ENCODE assay signal across 9 mouse cellular contexts in the genomic region with DNA sequence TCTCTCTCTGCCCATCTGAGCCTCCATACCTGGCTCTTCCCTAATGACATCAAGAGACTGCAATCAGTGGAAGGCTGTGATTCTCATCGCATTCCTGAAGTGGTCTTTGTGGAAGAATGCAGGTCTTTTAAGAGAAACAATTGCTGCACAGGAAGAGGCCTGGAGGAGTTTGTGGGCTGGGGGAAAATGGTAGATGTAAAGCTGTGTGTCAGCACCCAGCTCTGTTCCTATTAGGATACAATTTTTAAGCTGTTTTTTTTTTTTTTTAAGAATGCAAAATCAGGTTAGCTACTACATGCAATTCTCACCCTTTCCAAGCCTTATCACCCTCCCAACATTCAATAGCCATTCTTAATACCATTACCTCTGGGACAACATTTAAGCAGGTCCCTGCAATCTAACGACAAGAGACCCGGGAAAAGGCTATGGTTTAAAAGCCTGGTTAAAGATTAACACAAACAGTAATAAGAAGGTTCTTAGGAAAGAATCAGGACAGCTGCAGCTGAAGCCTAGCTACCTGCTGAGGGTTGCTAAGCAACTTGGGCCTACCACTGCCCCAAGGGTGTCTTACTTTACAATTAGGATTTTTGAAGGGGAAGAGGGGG. TPM values are rescaled to one million over a fixed set of nuclear protein-coding genes. Genes with fewer than 3 reads are reported as not detected.
DNase-seq lines count a peak whose midpoint lies in the region; ATAC-seq lines count a peak whose summit lies in the region.
"Had no signal": no experiment of that assay in that cellular context is flagged by ENCODE, and none has a peak within 500 bp of the region (broad histone marks: within the 10 kb centered on the region; RNA-seq: fewer than 3 reads in every experiment).

No protein-coding gene starts in this region.

- peak; percentile 85 for ATAC-seq in lung, embryonic 16.5 days (ENCODE audit: low read depth)

- no peak for DNase-seq in lung, postnatal 10 days
- DNase-seq in hindbrain, embryonic 10.5 days (ENCODE audit: low spot score), result peak; percentile 38
- DNase-seq in kidney, postnatal 36 days, result peak; percentile 30 to 60
- DNase-seq in retina, postnatal 1 day, result peak; percentile 50
- no peak for DNase-seq in spleen, adult 12 weeks (ENCODE audit: low spot score)
- DNase-seq in ovary, postnatal 10 days (ENCODE audit: low spot score), result no peak
- no peak for DNase-seq in gastrocnemius, postnatal 10 days
- DNase-seq: lung, adult 2 months had no signal

- no peak overlapping the region for H3K4me3 ChIP-seq in lung, embryonic 16.5 days (ENCODE audit: low read length)
- no peak overlapping the region for H3K4me3 ChIP-seq in hindbrain, embryonic 10.5 days

- no peak overlapping the region for H3K4me2 ChIP-seq in lung, embryonic 16.5 days (ENCODE audit: low read depth, low read length)

- H3K9ac ChIP-seq in lung, embryonic 16.5 days (ENCODE audit: low read length), result no peak overlapping the region

- H3K9me3 ChIP-seq in lung, embryonic 16.5 days (ENCODE audit: control insufficient read depth, low read length), result no peaks in the 10 kb centered on the region
- H3K9me3 ChIP-seq in hindbrain, embryonic 10.5 days, result no peaks in the 10 kb centered on the region

- H3K36me3 ChIP-seq in lung, embryonic 16.5 days (ENCODE audit: control insufficient read depth, insufficient read depth, low read length), result no peaks in the 10 kb centered on the region
- H3K36me3 ChIP-seq in hindbrain, embryonic 10.5 days, result no peaks in the 10 kb centered on the region

- H3K27me3 ChIP-seq in lung, embryonic 16.5 days (ENCODE audit: control insufficient read depth, insufficient read depth, low read depth, low read length), result no peaks in the 10 kb centered on the region
- no peaks in the 10 kb centered on the region for H3K27me3 ChIP-seq in hindbrain, embryonic 10.5 days (ENCODE audit: insufficient read depth, poor library complexity, severe bottlenecking)

- H3K27ac ChIP-seq in lung, embryonic 16.5 days (ENCODE audit: low read length), result peak overlapping the region; percentile 69; the same call in 1 of the 2 replicates
- peak overlapping the region; percentile 80 for H3K27ac ChIP-seq in hindbrain, embryonic 10.5 days

- WGBS in lung, embryonic 16.5 days, result 12% methylated on average over 3 of the region's 3 CpGs
- WGBS in hindbrain, embryonic 10.5 days, result 4% methylated on average over 3 of the region's 3 CpGs

- peaks cover 14% of the 10 kb centered on the region; the same call in 1 of the 2 replicates for H3K4me1 ChIP-seq in lung, embryonic 16.5 days (replicated peaks; ENCODE audit: control insufficient read depth, insufficient read depth, low read length)
- peaks cover 30% of the 10 kb centered on the region for H3K4me1 ChIP-seq in hindbrain, embryonic 10.5 days (replicated peaks)

RNA-seq across cellular contexts. Expression of a gene that starts 37.5 kb away (rescaled TPM):
- 7.8 and 10.9 TPM in 2 replicates for polyA plus RNA-seq in lung, embryonic 16.5 days (2015; fragmentation: Nextera tagmentation; extraction: Ambion mirVana)
- polyA plus RNA-seq in hindbrain, embryonic 10.5 days (2016; fragmentation: Nextera tagmentation; extraction: Ambion mirVana), result 1.8 and 3.1 TPM in 2 replicates
- 100 to 1,000 TPM; 102 to 150 TPM for total RNA-seq in gastrocnemius, postnatal 10 days (2021)

Comparison
In these comparisons a context has a peak if more than half of its experiments do, and no peak if none do; other contexts are left out.
1. DNase-seq: peak in hindbrain, embryonic 10.5 days (single experiment), kidney, postnatal 36 days (2 of 2) and retina, postnatal 1 day (single experiment); none in lung, postnatal 10 days (single experiment), spleen, adult 12 weeks (single experiment), ovary, postnatal 10 days (single experiment) and gastrocnemius, postnatal 10 days (single experiment).